Comparison of ENCODE assay signal across 19 mouse cellular contexts in the genomic region with DNA sequence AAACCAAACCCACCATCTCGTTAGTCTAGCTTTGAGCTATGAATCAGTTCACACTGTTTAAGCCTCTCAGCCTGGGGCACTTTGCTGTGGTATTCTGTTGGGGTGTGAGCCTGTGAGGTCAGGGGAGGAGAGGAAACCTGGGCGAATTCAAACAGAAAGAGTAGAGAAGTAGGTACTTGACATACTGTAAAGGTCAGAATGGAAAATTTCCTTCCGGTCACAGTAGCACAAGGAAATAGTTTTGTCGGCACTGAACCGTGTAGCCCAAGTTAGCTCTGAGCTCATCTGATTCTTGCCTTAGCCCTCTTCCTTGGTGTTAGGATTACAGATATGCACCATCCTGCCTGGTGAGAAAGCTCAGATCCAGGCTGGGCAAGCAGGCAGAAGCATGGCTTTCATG. TPM values are rescaled to one million over a fixed set of nuclear protein-coding genes. Genes with fewer than 3 reads are reported as not detected.
A peak's percentile ranks its signal among the peaks of the same experiment; 100 is the strongest.
DNase-seq lines count a peak whose midpoint lies in the region; TF ChIP-seq lines count a peak whose summit lies in the region.
"Had no signal": no experiment of that assay in that cellular context is flagged by ENCODE, and none has a peak within 500 bp of the region (broad histone marks: within the 10 kb centered on the region; RNA-seq: fewer than 3 reads in every experiment).

No protein-coding gene starts in this region.

- no peaks in the 10 kb centered on the region for H3K27me3 ChIP-seq in kidney, adult 2 months (replicated peaks; ENCODE audit: control insufficient read depth, insufficient read depth, low read length)
- H3K27me3 ChIP-seq: forebrain, embryonic 15.5 days; midbrain, embryonic 12.5 days had no signal

- peak; percentile 48 for DNase-seq in kidney, adult 2 months
- no peak for DNase-seq in kidney, adult 18-20 months
- peak; percentile 14 for DNase-seq in CD4-positive, CD25-positive, alpha-beta regulatory T cell, adult 2 months (ENCODE audit: low read depth, low spot score)
- peak; percentile 15 for DNase-seq in T-cell, adult 2 months (ENCODE audit: low spot score)
- DNase-seq in lung, postnatal 25 days (ENCODE audit: low spot score): peak; percentile 42
- DNase-seq in adrenal gland, postnatal 10 days: no peak
- no peak for DNase-seq in spleen, postnatal 10 days (ENCODE audit: low spot score in 2 of 2)
- DNase-seq: adrenal gland, adult 2 months; cerebellum, postnatal 36 days; layer of hippocampus, postnatal 36 days; retina, postnatal 1 day; thymus, adult 2 months had no signal

- no peak overlapping the region for H3K27ac ChIP-seq in kidney, adult 2 months (ENCODE audit: insufficient read depth, low read depth, low read length)
- H3K27ac ChIP-seq: forebrain, embryonic 15.5 days; hindbrain, embryonic 10.5 days; midbrain, embryonic 12.5 days had no signal

- no peaks in the 10 kb centered on the region for H3K36me3 ChIP-seq in kidney, adult 2 months (ENCODE audit: control insufficient read depth, insufficient read depth, low read length)
- H3K36me3 ChIP-seq: forebrain, embryonic 15.5 days; hindbrain, embryonic 10.5 days; midbrain, embryonic 12.5 days had no signal

- no peak overlapping the region for H3K4me3 ChIP-seq in kidney, adult 2 months (ENCODE audit: insufficient read depth, low read depth, low read length)
- H3K4me3 ChIP-seq: forebrain, embryonic 15.5 days; hindbrain, embryonic 10.5 days; midbrain, embryonic 12.5 days had no signal

- TF ChIP-seq CTCF in kidney, adult 2 months (conservative IDR thresholded peaks at IDR 0.05; ENCODE audit: insufficient read depth, insufficient read length, low read depth, low read length): no peak

- H3K4me1 ChIP-seq in kidney, adult 2 months (ENCODE audit: control insufficient read depth, insufficient read depth, low read length): peaks cover 7% of the 10 kb centered on the region; the same call in 1 of the 2 replicates
- H3K4me1 ChIP-seq: forebrain, embryonic 15.5 days; midbrain, embryonic 12.5 days had no signal

- no peak for TF ChIP-seq POLR2A in kidney, adult 2 months (IDR thresholded peaks at IDR 0.05; ENCODE audit: low read depth, low read length)

- 19% methylated on average over 5 of the region's 5 CpGs for WGBS in kidney, adult 2 months

RNA-seq across cellular contexts. Expression of gene Enpp6, which starts 4.4 kb away (rescaled TPM):
- 185 and 205 TPM in 2 replicates for polyA plus RNA-seq in kidney, adult 2 months (2012; rRNA removed)
- 1 to 10 TPM; 1.6 to 2.3 TPM for total RNA-seq in adrenal gland, postnatal 10 days (2021)
- total RNA-seq: granulocyte monocyte progenitor cell, adult 5-6 weeks; MEL; neutrophil, adult 5-6 weeks had no signal
- polyA plus RNA-seq: C2C12 had no signal

Comparison
In these comparisons a context has a peak if more than half of its experiments do, and no peak if none do; other contexts are left out.
1. DNase-seq: peak in kidney, adult 2 months (single experiment), CD4-positive, CD25-positive, alpha-beta regulatory T cell, adult 2 months (single experiment), T-cell, adult 2 months (single experiment) and lung, postnatal 25 days (single experiment); none in kidney, adult 18-20 months (single experiment), adrenal gland, postnatal 10 days (single experiment) and spleen, postnatal 10 days (0 of 2).